Mouse (Mus musculus): ENCODE measurements at regions not wholly inside any gene's neighbourhood (a gene's known extent, or its start where the extent isn't known, plus 50 kb on each side); places are given as distances from the start of the nearest gene placed in this dataset.

- H3K9ac ChIP-seq (ENCODE audit: low read length) = no peak overlapping the region
- no peak overlapping the region for H3K27ac ChIP-seq (replicated peaks; ENCODE audit: low read depth, low read length)
- DNase-seq (ENCODE audit: low spot score) = no peak
- 85% methylated on average over 10 of the region's 10 CpGs for WGBS
- ATAC-seq (ENCODE audit: insufficient number of reproducible peaks, low FRiP score, low TSS enrichment, low read depth) = no peak
- no peak overlapping the region for H3K4me3 ChIP-seq (ENCODE audit: low read depth, low read length)
- H3K36me3 ChIP-seq (ENCODE audit: control insufficient read depth, insufficient read depth, low read length) = no peaks in the 10 kb centered on the region
- H3K27me3 ChIP-seq (ENCODE audit: control insufficient read depth, insufficient read depth, low read length) = no peaks in the 10 kb centered on the region
- H3K4me1 ChIP-seq (ENCODE audit: control insufficient read depth, insufficient read depth, low read length) = no peaks in the 10 kb centered on the region
- no peaks in the 10 kb centered on the region for H3K9me3 ChIP-seq (ENCODE audit: control insufficient read depth, low read length)
- no peak overlapping the region for H3K4me2 ChIP-seq (ENCODE audit: low read depth, severe bottlenecking)
Measured at GRCm38 (mm10) chr15:97466906-97467465, 219.9 kb upstream of the Amigo2 start.

- Histone ChIP-seq H3K9ac (ENCODE audit: low read length) (no peak overlapping the region), H3K4me1 (ENCODE audit: control insufficient read depth, insufficient read depth, low read length) (no peaks in the 10 kb centered on the region), H3K27me3 (ENCODE audit: control insufficient read depth, insufficient read depth, low read length) (no peaks in the 10 kb centered on the region), H3K36me3 (ENCODE audit: control insufficient read depth, insufficient read depth, low read length) (no peaks in the 10 kb centered on the region), H3K9me3 (ENCODE audit: control insufficient read depth, low read length) (no peaks in the 10 kb centered on the region), H3K27ac (replicated peaks; ENCODE audit: low read depth, low read length) (no peak overlapping the region), H3K4me3 (ENCODE audit: low read depth, low read length) (no peak overlapping the region), H3K4me2 (ENCODE audit: low read depth, severe bottlenecking) (no peak overlapping the region)
- WGBS = 77% methylated on average over 3 of the region's 3 CpGs
- DNase-seq (ENCODE audit: low spot score) (no peak), ATAC-seq (ENCODE audit: insufficient number of reproducible peaks, low FRiP score, low TSS enrichment, low read depth) (no peak)
Measured at GRCm38 (mm10) chr15:97466110-97466509, 219.0 kb upstream of the Amigo2 start.

GRCm38 (mm10) chr15:97465366-97465765 lies 218.3 kb upstream of the Amigo2 start:
- Histone ChIP-seq H3K27ac (replicated peaks; ENCODE audit: low read depth, low read length) (no peak overlapping the region), H3K27me3 (ENCODE audit: control insufficient read depth, insufficient read depth, low read length) (no peaks in the 10 kb centered on the region), H3K9ac (ENCODE audit: low read length) (no peak overlapping the region), H3K4me1 (ENCODE audit: control insufficient read depth, insufficient read depth, low read length) (no peaks in the 10 kb centered on the region), H3K9me3 (ENCODE audit: control insufficient read depth, low read length) (no peaks in the 10 kb centered on the region), H3K36me3 (ENCODE audit: control insufficient read depth, insufficient read depth, low read length) (no peaks in the 10 kb centered on the region), H3K4me2 (ENCODE audit: low read depth, severe bottlenecking) (no peak overlapping the region), H3K4me3 (ENCODE audit: low read depth, low read length) (no peak overlapping the region)
- no peak for DNase-seq (ENCODE audit: low spot score)
- 89% methylated on average over 8 of the region's 8 CpGs for WGBS
- no peak for ATAC-seq (ENCODE audit: insufficient number of reproducible peaks, low FRiP score, low TSS enrichment, low read depth)

GRCm38 (mm10) chr15:97464737-97465136 lies 217.7 kb upstream of the Amigo2 start:
- no peaks in the 10 kb centered on the region for H3K27me3 ChIP-seq (ENCODE audit: control insufficient read depth, insufficient read depth, low read length)
- no peaks in the 10 kb centered on the region for H3K9me3 ChIP-seq (ENCODE audit: control insufficient read depth, low read length)
- H3K4me2 ChIP-seq (ENCODE audit: low read depth, severe bottlenecking) = no peak overlapping the region
- H3K36me3 ChIP-seq (ENCODE audit: control insufficient read depth, insufficient read depth, low read length) = no peaks in the 10 kb centered on the region
- no peaks in the 10 kb centered on the region for H3K4me1 ChIP-seq (ENCODE audit: control insufficient read depth, insufficient read depth, low read length)
- no peak overlapping the region for H3K9ac ChIP-seq (ENCODE audit: low read length)
- H3K4me3 ChIP-seq (ENCODE audit: low read depth, low read length) = no peak overlapping the region
- H3K27ac ChIP-seq (replicated peaks; ENCODE audit: low read depth, low read length) = no peak overlapping the region
- ATAC-seq (ENCODE audit: insufficient number of reproducible peaks, low FRiP score, low TSS enrichment, low read depth) (no peak), DNase-seq (ENCODE audit: low spot score) (no peak)
- 89% methylated on average over 9 of the region's 9 CpGs for WGBS

- H3K9me3 ChIP-seq (ENCODE audit: control insufficient read depth, low read length) = no peaks in the 10 kb centered on the region
- 89% methylated on average over 2 of the region's 2 CpGs for WGBS
- H3K9ac ChIP-seq (ENCODE audit: low read length) = no peak overlapping the region
- no peak for DNase-seq (ENCODE audit: low spot score)
- H3K4me3 ChIP-seq (ENCODE audit: low read depth, low read length) = no peak overlapping the region
- no peaks in the 10 kb centered on the region for H3K27me3 ChIP-seq (ENCODE audit: control insufficient read depth, insufficient read depth, low read length)
- H3K27ac ChIP-seq (replicated peaks; ENCODE audit: low read depth, low read length) = no peak overlapping the region
- no peaks in the 10 kb centered on the region for H3K36me3 ChIP-seq (ENCODE audit: control insufficient read depth, insufficient read depth, low read length)
- no peak overlapping the region for H3K4me2 ChIP-seq (ENCODE audit: low read depth, severe bottlenecking)
- ATAC-seq (ENCODE audit: insufficient number of reproducible peaks, low FRiP score, low TSS enrichment, low read depth) = no peak
- H3K4me1 ChIP-seq (ENCODE audit: control insufficient read depth, insufficient read depth, low read length) = no peaks in the 10 kb centered on the region
Measured at GRCm38 (mm10) chr15:97462587-97462986, 215.5 kb upstream of the Amigo2 start.

- Histone ChIP-seq H3K27me3 (ENCODE audit: control insufficient read depth, insufficient read depth, low read length) (no peaks in the 10 kb centered on the region), H3K36me3 (ENCODE audit: control insufficient read depth, insufficient read depth, low read length) (no peaks in the 10 kb centered on the region), H3K4me2 (ENCODE audit: low read depth, severe bottlenecking) (no peak overlapping the region), H3K9ac (ENCODE audit: low read length) (no peak overlapping the region), H3K4me3 (ENCODE audit: low read depth, low read length) (no peak overlapping the region), H3K27ac (replicated peaks; ENCODE audit: low read depth, low read length) (no peak overlapping the region), H3K9me3 (ENCODE audit: control insufficient read depth, low read length) (no peaks in the 10 kb centered on the region), H3K4me1 (ENCODE audit: control insufficient read depth, insufficient read depth, low read length) (no peaks in the 10 kb centered on the region)
- DNase-seq (ENCODE audit: low spot score) = no peak
- ATAC-seq (ENCODE audit: insufficient number of reproducible peaks, low FRiP score, low TSS enrichment, low read depth) = no peak
- 88% methylated on average over 7 of the region's 7 CpGs for WGBS
Measured at GRCm38 (mm10) chr15:97462006-97462405, 214.9 kb upstream of the Amigo2 start.

- DNase-seq (ENCODE audit: low spot score) (no peak), ATAC-seq (ENCODE audit: insufficient number of reproducible peaks, low FRiP score, low TSS enrichment, low read depth) (no peak)
- Histone ChIP-seq H3K9me3 (ENCODE audit: control insufficient read depth, low read length) (no peaks in the 10 kb centered on the region), H3K27me3 (ENCODE audit: control insufficient read depth, insufficient read depth, low read length) (no peaks in the 10 kb centered on the region), H3K9ac (ENCODE audit: low read length) (no peak overlapping the region), H3K4me2 (ENCODE audit: low read depth, severe bottlenecking) (no peak overlapping the region), H3K4me1 (ENCODE audit: control insufficient read depth, insufficient read depth, low read length) (no peaks in the 10 kb centered on the region), H3K36me3 (ENCODE audit: control insufficient read depth, insufficient read depth, low read length) (no peaks in the 10 kb centered on the region), H3K27ac (replicated peaks; ENCODE audit: low read depth, low read length) (no peak overlapping the region), H3K4me3 (ENCODE audit: low read depth, low read length) (no peak overlapping the region)
- WGBS = 79% methylated on average over 7 of the region's 7 CpGs
Measured at GRCm38 (mm10) chr15:97461060-97461459, 214.0 kb upstream of the Amigo2 start.

- Histone ChIP-seq H3K36me3 (ENCODE audit: control insufficient read depth, insufficient read depth, low read length) (no peaks in the 10 kb centered on the region), H3K9me3 (ENCODE audit: control insufficient read depth, low read length) (no peaks in the 10 kb centered on the region), H3K27ac (replicated peaks; ENCODE audit: low read depth, low read length) (no peak overlapping the region), H3K9ac (ENCODE audit: low read length) (no peak overlapping the region), H3K4me1 (ENCODE audit: control insufficient read depth, insufficient read depth, low read length) (peaks cover 3% of the 10 kb centered on the region; the same call in 1 of the 2 replicates), H3K4me3 (ENCODE audit: low read depth, low read length) (no peak overlapping the region), H3K4me2 (ENCODE audit: low read depth, severe bottlenecking) (no peak overlapping the region), H3K27me3 (ENCODE audit: control insufficient read depth, insufficient read depth, low read length) (no peaks in the 10 kb centered on the region)
- 86% methylated on average over 7 of the region's 7 CpGs for WGBS
- no peak for ATAC-seq (ENCODE audit: insufficient number of reproducible peaks, low FRiP score, low TSS enrichment, low read depth)
- no peak for DNase-seq (ENCODE audit: low spot score)
Measured at GRCm38 (mm10) chr15:97460360-97460719, 213.3 kb upstream of the Amigo2 start.

Measured in limb, embryonic 11.5 days (tissue).